Mouse (Mus musculus): ENCODE data around the gene Rps19bp1.

Rps19bp1 gene

DNA sequence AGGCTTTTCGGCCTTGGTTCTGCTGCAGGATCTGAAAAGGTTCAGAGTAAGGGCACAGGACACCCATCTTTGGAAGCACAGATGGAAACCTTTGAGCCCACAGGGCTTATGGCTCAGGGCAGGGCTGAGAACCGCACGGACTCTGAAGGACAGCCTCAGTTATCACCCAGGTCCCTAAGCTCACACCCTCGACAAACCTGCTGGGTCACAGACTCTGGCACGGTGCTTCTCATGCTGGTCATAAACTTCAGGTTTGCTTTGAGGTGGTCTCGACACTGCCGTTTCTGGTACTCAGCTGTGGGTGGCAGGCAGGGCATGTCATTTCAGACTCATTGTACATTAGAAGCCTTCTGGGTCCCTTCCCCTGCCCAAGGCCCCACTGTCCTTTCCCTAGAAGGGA, 3.0 kb downstream of the Rps19bp1 start:
- TF ChIP-seq GATA4 (IDR thresholded peaks at IDR 0.05; ENCODE audit: insufficient replicate concordance, low read length): no peak

GRCm38 (mm10) chr15:80260677-80261076, 3.4 kb downstream of the Rps19bp1 start:
- TF ChIP-seq GATA4 (IDR thresholded peaks at IDR 0.05; ENCODE audit: insufficient replicate concordance, low read length): no peak

- TF ChIP-seq GATA4 (IDR thresholded peaks at IDR 0.05; ENCODE audit: insufficient replicate concordance, low read length): no peak
These were observed 4.6 kb downstream of the Rps19bp1 start for GRCm38 (mm10) chr15:80259406-80260045.

GRCm38 (mm10) chr15:80258240-80259170, 5.6 kb downstream of the Rps19bp1 start:
- no peak for TF ChIP-seq GATA4 (IDR thresholded peaks at IDR 0.05; ENCODE audit: insufficient replicate concordance, low read length)

DNA sequence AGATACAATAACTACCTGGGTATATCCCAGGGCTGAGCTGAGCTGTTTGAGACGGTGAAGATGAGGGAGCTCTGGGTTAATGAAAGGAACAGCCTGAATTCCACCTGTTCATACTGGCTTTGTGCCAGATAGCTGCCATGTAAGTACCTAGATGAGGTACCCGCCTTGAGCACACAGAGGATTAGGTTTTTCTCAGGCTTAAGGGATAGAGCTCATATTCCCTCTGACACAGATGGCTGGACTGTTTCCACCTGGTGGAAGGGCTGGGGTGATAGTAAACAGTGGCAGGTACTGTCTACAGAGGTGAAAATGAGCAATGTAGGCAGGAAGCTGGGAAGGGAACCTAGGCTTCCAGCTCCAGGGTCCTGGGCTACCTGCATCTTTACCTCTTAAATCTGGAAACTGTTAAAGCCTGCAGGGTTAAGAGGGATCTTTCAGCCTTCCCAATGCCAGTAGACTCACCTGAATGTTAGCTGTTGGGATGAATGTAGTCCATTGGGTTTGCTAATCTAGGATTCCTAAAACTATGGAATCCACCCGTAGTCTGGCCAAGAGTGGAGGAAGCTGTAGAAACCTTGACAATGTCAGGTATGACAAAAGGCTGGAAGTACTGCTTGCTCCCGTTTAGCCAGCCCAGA, 6.4 kb downstream of the Rps19bp1 start:
- no peak for TF ChIP-seq GATA4 (IDR thresholded peaks at IDR 0.05; ENCODE audit: insufficient replicate concordance, low read length)

GRCm38 (mm10) chr15:80256656-80257601, 7.2 kb downstream of the Rps19bp1 start:
- no peak for TF ChIP-seq GATA4 (IDR thresholded peaks at IDR 0.05; ENCODE audit: insufficient replicate concordance, low read length)

DNA sequence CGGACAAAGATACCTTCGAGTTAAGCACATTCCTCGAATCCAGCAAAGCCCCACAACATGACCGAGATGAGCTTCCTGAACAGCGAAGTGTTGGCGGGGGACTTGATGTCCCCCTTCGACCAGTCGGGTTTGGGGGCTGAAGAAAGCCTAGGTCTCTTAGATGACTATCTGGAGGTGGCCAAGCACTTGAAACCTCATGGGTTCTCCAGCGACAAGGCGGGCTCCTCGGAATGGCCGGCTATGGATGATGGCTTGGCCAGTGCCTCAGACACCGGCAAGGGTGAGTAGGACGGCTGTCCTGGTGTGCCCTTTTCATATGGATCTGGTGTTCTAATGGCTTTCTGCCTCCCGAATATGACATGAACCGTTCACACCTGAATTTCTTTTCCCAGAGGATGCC, 7.9 kb downstream of the Rps19bp1 start:
- no peak for TF ChIP-seq GATA4 (IDR thresholded peaks at IDR 0.05; ENCODE audit: insufficient replicate concordance, low read length)

DNA sequence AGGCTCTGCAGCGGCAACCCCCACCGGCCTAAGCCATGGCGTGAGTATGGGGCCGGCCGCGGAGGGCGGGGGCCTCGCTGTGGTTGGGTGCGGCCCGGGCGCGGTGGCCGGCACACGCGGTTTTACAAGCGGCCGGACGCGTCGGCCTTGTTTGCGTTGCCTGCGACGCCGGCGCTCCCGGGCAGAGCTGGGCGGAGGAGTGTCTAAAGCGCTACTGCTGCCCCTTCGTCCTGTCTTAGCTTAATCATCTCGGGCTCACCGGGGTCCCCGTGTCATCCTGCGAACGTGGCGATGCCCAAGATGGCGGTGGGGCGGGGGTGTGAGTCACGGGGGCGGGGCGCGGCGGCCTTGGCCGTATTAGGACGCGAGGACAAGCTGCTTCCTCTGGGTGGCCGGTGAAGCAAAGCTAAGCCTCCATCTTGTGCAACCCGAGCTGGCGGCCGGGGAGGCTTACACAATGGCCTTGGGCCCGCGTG, 8.4 kb downstream of the Rps19bp1 start:
- TF ChIP-seq GATA4 (IDR thresholded peaks at IDR 0.05; ENCODE audit: insufficient replicate concordance, low read length): no peak

- 0 out of 2 replicates have a peak, but pooled peaks have one; percentile 41 for TF ChIP-seq GATA4 (IDR thresholded peaks at IDR 0.05; ENCODE audit: insufficient replicate concordance, low read length)
These were observed 9.1 kb downstream of the Rps19bp1 start, which contains the start of gene Atf4 for GRCm38 (mm10) chr15:80254847-80255645. Atf4 (plus strand) TSS chr15:80255184.

DNA sequence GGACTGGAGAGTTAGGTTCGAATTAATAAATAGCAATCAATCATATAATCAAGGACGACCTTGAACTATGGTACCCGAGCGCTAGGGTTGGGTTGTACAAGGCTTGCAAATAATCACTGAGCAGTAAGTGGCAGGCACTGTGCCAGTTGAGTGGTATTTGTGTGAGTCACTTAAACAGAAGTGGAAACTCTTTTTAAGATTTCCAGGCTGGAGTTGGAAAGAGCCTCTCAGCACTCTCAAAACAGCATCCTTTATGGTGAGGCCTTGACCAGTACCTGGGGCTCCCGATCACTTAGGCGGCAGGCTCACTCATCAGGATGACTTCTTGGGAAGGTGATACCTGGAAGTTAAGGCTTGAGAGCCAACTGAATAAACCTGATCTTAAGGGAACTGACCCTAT, 9.9 kb downstream of the Rps19bp1 start:
- TF ChIP-seq GATA4 (IDR thresholded peaks at IDR 0.05; ENCODE audit: insufficient replicate concordance, low read length): no peak

DNA sequence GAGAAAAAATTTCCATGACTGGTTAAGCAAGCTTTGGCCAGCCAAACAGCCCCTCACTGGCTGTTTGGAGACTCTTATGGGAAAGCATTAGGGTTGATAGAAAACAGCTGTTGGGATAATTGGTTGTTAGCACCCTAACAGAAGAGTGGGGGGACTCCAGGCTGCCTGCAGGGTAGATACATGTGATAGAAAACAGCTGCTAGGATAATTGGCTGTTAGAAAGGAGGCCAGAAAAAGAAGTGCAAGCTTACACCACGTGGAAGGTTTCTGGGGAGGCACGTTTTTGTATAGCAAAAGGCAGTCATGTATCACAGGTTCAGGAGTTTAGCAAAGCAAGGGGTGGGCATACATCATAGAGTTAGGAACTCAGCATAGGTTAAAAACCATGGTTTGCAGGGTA, 10.6 kb downstream of the Rps19bp1 start:
- no peak for TF ChIP-seq GATA4 (IDR thresholded peaks at IDR 0.05; ENCODE audit: insufficient replicate concordance, low read length)

DNA sequence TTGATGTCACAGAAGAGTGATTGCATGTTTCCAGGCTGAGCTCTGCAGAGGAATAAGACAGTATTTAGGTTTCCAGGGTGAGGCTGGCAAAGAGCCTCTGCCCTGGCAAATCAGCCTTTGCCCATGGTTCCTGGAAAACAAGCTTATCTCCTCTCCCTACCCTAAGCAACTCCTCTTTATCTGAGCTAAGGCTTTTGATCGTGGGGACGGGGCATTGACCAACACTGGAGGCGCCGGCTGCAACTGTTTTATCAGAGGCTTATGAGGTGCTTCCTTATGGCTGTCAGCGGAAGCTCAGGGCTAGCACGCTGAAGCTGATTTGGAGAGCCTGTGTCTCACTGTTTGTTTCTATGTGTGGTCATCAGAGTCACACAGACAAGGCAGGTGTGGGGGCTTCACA, 13.5 kb downstream of the Rps19bp1 start:
- peak; percentile 70 for TF ChIP-seq GATA4 (IDR thresholded peaks at IDR 0.05; ENCODE audit: insufficient replicate concordance, low read length)

- TF ChIP-seq GATA4 (IDR thresholded peaks at IDR 0.05; ENCODE audit: insufficient replicate concordance, low read length): no peak
These were observed 14.4 kb downstream of the Rps19bp1 start for GRCm38 (mm10) chr15:80249672-80250071.

GRCm38 (mm10) chr15:80248596-80248995, 15.5 kb downstream of the Rps19bp1 start:
- TF ChIP-seq GATA4 (IDR thresholded peaks at IDR 0.05; ENCODE audit: insufficient replicate concordance, low read length): peak; percentile 88
